8 mouse cellular contexts compared by ENCODE assay signal in genomic region chr19:26748676-26749075, GRCm38 (mm10).
DNase-seq lines count a peak whose midpoint lies in the region; ATAC-seq and TF ChIP-seq lines count a peak whose summit lies in the region.

No protein-coding gene starts in this region.

- WGBS in kidney, adult 2 months: 1% methylated on average over 6 of the region's 6 CpGs
- WGBS in hindbrain, embryonic 14.5 days: under 1% methylated on average over 6 of the region's 6 CpGs
- 0% methylated on average over 6 of the region's 6 CpGs for WGBS in midbrain, embryonic 15.5 days

- peak overlapping the region; percentile 88 for H3K27ac ChIP-seq in kidney, adult 2 months (ENCODE audit: insufficient read depth, low read depth, low read length)
- H3K27ac ChIP-seq in hindbrain, embryonic 14.5 days: peak overlapping the region; percentile 98
- H3K27ac ChIP-seq in midbrain, embryonic 15.5 days: peak overlapping the region; percentile 100

- H3K4me1 ChIP-seq in kidney, adult 2 months (ENCODE audit: control insufficient read depth, insufficient read depth, low read length): peaks cover 19% of the 10 kb centered on the region; the same call in 1 of the 2 replicates
- H3K4me1 ChIP-seq in hindbrain, embryonic 14.5 days (replicated peaks; ENCODE audit: control insufficient read depth, insufficient read depth, low read length): peaks cover 38% of the 10 kb centered on the region
- peaks cover 41% of the 10 kb centered on the region for H3K4me1 ChIP-seq in midbrain, embryonic 15.5 days

- no peaks in the 10 kb centered on the region for H3K9me3 ChIP-seq in hindbrain, embryonic 14.5 days (ENCODE audit: control insufficient read depth, low read length)
- H3K9me3 ChIP-seq in midbrain, embryonic 15.5 days: no peaks in the 10 kb centered on the region

- H3K9ac ChIP-seq in hindbrain, embryonic 14.5 days: peak overlapping the region; percentile 71
- peak overlapping the region; percentile 70 for H3K9ac ChIP-seq in midbrain, embryonic 15.5 days

- peak overlapping the region; percentile 28 for H3K4me3 ChIP-seq in kidney, adult 2 months (ENCODE audit: insufficient read depth, low read depth, low read length)
- H3K4me3 ChIP-seq in hindbrain, embryonic 14.5 days (replicated peaks; ENCODE audit: low read length): peak overlapping the region; percentile 42
- peak overlapping the region; percentile 45 for H3K4me3 ChIP-seq in midbrain, embryonic 15.5 days

- ATAC-seq in hindbrain, embryonic 14.5 days (ENCODE audit: low FRiP score): no peak
- no peak for ATAC-seq in midbrain, embryonic 15.5 days (replicated peaks)

- no peak for TF ChIP-seq CTCF in kidney, adult 2 months (conservative IDR thresholded peaks at IDR 0.05; ENCODE audit: insufficient read depth, insufficient read length, low read depth, low read length)
- no peak for TF ChIP-seq CTCF in brain, embryonic 14.5 days (IDR thresholded peaks at IDR 0.05; ENCODE audit: borderline replicate concordance, extremely low read depth, insufficient read depth, insufficient read length)

- no peaks in the 10 kb centered on the region for H3K27me3 ChIP-seq in kidney, adult 2 months (replicated peaks; ENCODE audit: control insufficient read depth, insufficient read depth, low read length)
- no peaks in the 10 kb centered on the region for H3K27me3 ChIP-seq in hindbrain, embryonic 14.5 days (ENCODE audit: control insufficient read depth, insufficient read depth, low read length)
- H3K27me3 ChIP-seq in midbrain, embryonic 15.5 days (replicated peaks): no peaks in the 10 kb centered on the region

- H3K36me3 ChIP-seq in kidney, adult 2 months (ENCODE audit: control insufficient read depth, insufficient read depth, low read length): no peaks in the 10 kb centered on the region; the same call in 1 of the 2 replicates
- H3K36me3 ChIP-seq in hindbrain, embryonic 14.5 days (replicated peaks; ENCODE audit: control insufficient read depth, insufficient read depth): no peaks in the 10 kb centered on the region
- no peaks in the 10 kb centered on the region for H3K36me3 ChIP-seq in midbrain, embryonic 15.5 days (replicated peaks)

- TF ChIP-seq POLR2A in kidney, adult 2 months (IDR thresholded peaks at IDR 0.05; ENCODE audit: low read depth, low read length): no peak
- TF ChIP-seq POLR2A in brain, embryonic 14.5 days (IDR thresholded peaks at IDR 0.05; ENCODE audit: borderline replicate concordance, extremely low read depth, insufficient read depth, insufficient read length, poor library complexity, severe bottlenecking): no peak

- peak; percentile 26 for DNase-seq in kidney, adult 2 months
- DNase-seq in kidney, postnatal 25 days: no peak
- DNase-seq in brain, embryonic 14.5 days (ENCODE audit: low read depth): peak; percentile 86
- DNase-seq in hindbrain, embryonic 14.5 days (ENCODE audit: low spot score): peak; percentile 66
- no peak for DNase-seq in urinary bladder, postnatal 25 days (ENCODE audit: low spot score)
- no peak for DNase-seq in gastrocnemius, postnatal 4 days (ENCODE audit: low spot score in 2 of 2)
- DNase-seq in urinary bladder, postnatal 10 days (ENCODE audit: low spot score): no peak

- peak overlapping the region; percentile 66 for H3K4me2 ChIP-seq in hindbrain, embryonic 14.5 days (replicated peaks)
- peak overlapping the region; percentile 67 for H3K4me2 ChIP-seq in midbrain, embryonic 15.5 days

Comparison
In these comparisons a context has a peak if more than half of its experiments do, and no peak if none do; other contexts are left out.
1. DNase-seq: peak in kidney, adult 2 months (single experiment), brain, embryonic 14.5 days (single experiment) and hindbrain, embryonic 14.5 days (single experiment); none in kidney, postnatal 25 days (0 of 2), urinary bladder, postnatal 25 days (single experiment), gastrocnemius, postnatal 4 days (0 of 2) and urinary bladder, postnatal 10 days (single experiment).
2. Peak in every context shown above with its lines, with median percentiles within 50 percentile points of each other: H3K27ac ChIP-seq and H3K4me3 ChIP-seq.